Mouse (Mus musculus) embryonic facial prominence, embryonic 11.5 days (tissue): Measurements from ENCODE around the gene Aldh1b1. TPM values are rescaled to one million over a fixed set of nuclear protein-coding genes. Genes with fewer than 3 reads are reported as not detected.

Experiments
- ATAC-seq: fragments of 200-750 bp; cut with Nextera tagmentation; replicated peaks from 2 replicates; pipeline ENCODE4 v1.8.0; 2017; ENCODE audit warnings: low read depth; ENCODE audit not compliant: insufficient number of reproducible peaks, low FRiP score, low TSS enrichment
- DNase-seq: peaks from one replicate; pipeline ENCODE4 v3.0.0-alpha.2; 2015; ENCODE audit warnings: low spot score
- H3K27ac ChIP-seq: fragments of 300-500 bp; sonication (generic); replicated peaks from 2 replicates; pipeline ENCODE4 v1.5.1; 2014; ENCODE audit warnings: mild to moderate bottlenecking, low read depth, low read length, control low read depth
- H3K27me3 ChIP-seq: fragments of 300-500 bp; sonication (generic); 2 replicates; pipeline ENCODE4 v1.6.1; 2014; ENCODE audit warnings: mild to moderate bottlenecking, low read length, moderate library complexity, mixed read lengths; ENCODE audit not compliant: control insufficient read depth, insufficient read depth
- H3K36me3 ChIP-seq: fragments of 300-500 bp; sonication (generic); replicated peaks from 2 replicates; pipeline ENCODE4 v1.6.1; 2014; ENCODE audit warnings: low read depth, mild to moderate bottlenecking, low read length, moderate library complexity, mixed read lengths; ENCODE audit not compliant: control insufficient read depth, insufficient read depth
- H3K4me1 ChIP-seq: fragments of 300-500 bp; sonication (generic); 2 replicates; pipeline ENCODE4 v1.6.1; 2014; ENCODE audit warnings: low read length, mixed read lengths; ENCODE audit not compliant: control insufficient read depth, insufficient read depth
- H3K4me2 ChIP-seq: fragments of 300-500 bp; sonication (generic); 2 replicates; pipeline ENCODE4 v1.6.1; 2014; ENCODE audit warnings: low read depth, mild to moderate bottlenecking, control low read depth, low read length, moderate library complexity
- H3K4me3 ChIP-seq: fragments of 300-500 bp; sonication (generic); 2 replicates; pipeline ENCODE4 v1.5.1; 2014; ENCODE audit warnings: low read depth, low read length, control low read depth
- H3K9ac ChIP-seq: fragments of 300-500 bp; sonication (generic); replicated peaks from 2 replicates; pipeline ENCODE4 v1.6.1; 2014; ENCODE audit warnings: mild to moderate bottlenecking, control low read depth, low read length
- H3K9me3 ChIP-seq: fragments of 300-500 bp; sonication (generic); replicated peaks from 2 replicates; pipeline ENCODE4 v1.6.1; 2016; ENCODE audit warnings: mild to moderate bottlenecking, low read length, inconsistent platforms, mixed read lengths; ENCODE audit not compliant: control insufficient read depth
- WGBS: fragments of 180-500 bp; shearing (Covaris S2); extraction: QIAGEN DNeasy Blood & Tissue Kit; methylation state at CpG from one replicate; pipeline ENCODE4 v1.1.7; 2014; 5-methylcytosine and 5-hydroxymethylcytosine counted together
- polyA plus RNA-seq: library from polyadenylated mRNA; unstranded; fragments of >200 nt; fragmentation: Nextera tagmentation; extraction: Ambion mirVana; gene quantifications from 2 replicates; pipeline ENCODE4 v1.2.1, GENCODE M21; 2014

The Aldh1b1 gene
- polyA plus RNA-seq, 1 experiment from 2014 or later, result 2.0 TPM

- H3K4me1 ChIP-seq, result peaks cover 13% of the 10 kb centered on the region
- no peak overlapping the region for H3K4me3 ChIP-seq
- no peak overlapping the region for H3K27ac ChIP-seq
- ATAC-seq, result no peak
- H3K4me2 ChIP-seq, result no peak overlapping the region
- no peaks in the 10 kb centered on the region for H3K36me3 ChIP-seq
- H3K27me3 ChIP-seq, result peaks cover 14% of the 10 kb centered on the region
- WGBS, result 66% methylated on average over 11 of the region's 11 CpGs
- H3K9ac ChIP-seq, result no peak overlapping the region
- DNase-seq, result no peak
- H3K9me3 ChIP-seq, result no peaks in the 10 kb centered on the region
Observed at GRCm38 (mm10) chr4:45767891-45768558, 30.8 kb upstream of the Aldh1b1 start.

- Histone ChIP-seq H3K27ac (no peak overlapping the region), H3K9me3 (no peaks in the 10 kb centered on the region), H3K9ac (no peak overlapping the region), H3K4me3 (no peak overlapping the region), H3K4me2 (no peak overlapping the region), H3K36me3 (no peaks in the 10 kb centered on the region), H3K27me3 (peaks cover 14% of the 10 kb centered on the region), H3K4me1 (peaks cover 11% of the 10 kb centered on the region)
- DNase-seq, result no peak
- ATAC-seq, result no peak
- WGBS, result 40% methylated on average over 10 of the region's 10 CpGs
Observed at GRCm38 (mm10) chr4:45769141-45769540, 29.7 kb upstream of the Aldh1b1 start.

- H3K4me1 ChIP-seq, result peaks cover 6% of the 10 kb centered on the region
- H3K36me3 ChIP-seq, result no peaks in the 10 kb centered on the region
- H3K4me2 ChIP-seq, result no peak overlapping the region
- no peaks in the 10 kb centered on the region for H3K9me3 ChIP-seq
- DNase-seq (no peak), ATAC-seq (no peak)
- H3K9ac ChIP-seq, result no peak overlapping the region
- no peak overlapping the region for H3K27ac ChIP-seq
- WGBS, result 6% methylated on average over 10 of the region's 10 CpGs
- no peak overlapping the region for H3K4me3 ChIP-seq
- H3K27me3 ChIP-seq, result peaks cover 11% of the 10 kb centered on the region
Observed at GRCm38 (mm10) chr4:45769791-45770637, 28.8 kb upstream of the Aldh1b1 start.

GRCm38 (mm10) chr4:45770638-45771033, 28.2 kb upstream of the Aldh1b1 start:
- DNase-seq, result no peak
- Histone ChIP-seq H3K36me3 (no peaks in the 10 kb centered on the region), H3K27ac (no peak overlapping the region), H3K4me1 (peaks cover 4% of the 10 kb centered on the region), H3K4me3 (no peak overlapping the region), H3K9me3 (no peaks in the 10 kb centered on the region), H3K4me2 (no peak overlapping the region), H3K9ac (no peak overlapping the region), H3K27me3 (peaks cover 7% of the 10 kb centered on the region)
- ATAC-seq, result no peak
- WGBS, result 3% methylated on average over 4 of the region's 4 CpGs

GRCm38 (mm10) chr4:45771173-45771572, 27.6 kb upstream of the Aldh1b1 start:
- whole genome bisulfite sequencing, result 13% methylated on average over 8 of the region's 8 CpGs
- Histone ChIP-seq H3K4me2 (no peak overlapping the region), H3K9ac (no peak overlapping the region), H3K4me1 (peaks cover 2% of the 10 kb centered on the region), H3K27me3 (peaks cover 7% of the 10 kb centered on the region), H3K36me3 (no peaks in the 10 kb centered on the region), H3K27ac (no peak overlapping the region), H3K9me3 (no peaks in the 10 kb centered on the region), H3K4me3 (no peak overlapping the region)
- no peak for DNase-seq
- ATAC-seq, result no peak

GRCm38 (mm10) chr4:45771619-45772018, 27.2 kb upstream of the Aldh1b1 start:
- no peaks in the 10 kb centered on the region; the same call in none of the 2 replicates for H3K4me1 ChIP-seq
- ATAC-seq, result 0 out of 2 replicates have a peak, but pooled peaks have one; percentile 50
- no peaks in the 10 kb centered on the region for H3K36me3 ChIP-seq
- WGBS, result 5% methylated on average over 5 of the region's 5 CpGs
- no peak overlapping the region for H3K9ac ChIP-seq
- peaks cover 7% of the 10 kb centered on the region for H3K27me3 ChIP-seq
- H3K9me3 ChIP-seq, result no peaks in the 10 kb centered on the region
- no peak overlapping the region for H3K4me3 ChIP-seq
- no peak overlapping the region for H3K27ac ChIP-seq
- peak; percentile 89 for DNase-seq
- H3K4me2 ChIP-seq, result no peak overlapping the region

DNA sequence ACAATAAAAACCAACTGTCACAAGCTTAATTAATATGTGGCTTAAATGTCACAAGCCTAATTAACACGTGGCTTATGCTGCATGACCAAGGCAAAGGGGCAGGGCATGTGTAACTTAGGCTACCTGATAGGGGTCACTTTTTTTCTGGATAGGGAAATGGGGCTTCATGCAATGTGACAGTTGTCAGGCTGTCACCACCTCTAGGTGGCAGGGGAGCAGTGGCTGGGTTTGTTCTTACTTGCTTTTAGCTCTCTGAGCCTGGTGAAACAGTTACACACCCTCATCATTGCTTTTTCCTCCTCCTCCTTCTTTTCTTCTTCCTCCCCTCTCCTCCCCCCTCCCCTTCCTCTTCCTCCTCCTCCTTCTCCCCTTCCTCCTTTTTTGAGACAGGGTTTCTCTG, 15.2 kb upstream of the Aldh1b1 start:
- H3K9ac ChIP-seq, result no peak overlapping the region

DNA sequence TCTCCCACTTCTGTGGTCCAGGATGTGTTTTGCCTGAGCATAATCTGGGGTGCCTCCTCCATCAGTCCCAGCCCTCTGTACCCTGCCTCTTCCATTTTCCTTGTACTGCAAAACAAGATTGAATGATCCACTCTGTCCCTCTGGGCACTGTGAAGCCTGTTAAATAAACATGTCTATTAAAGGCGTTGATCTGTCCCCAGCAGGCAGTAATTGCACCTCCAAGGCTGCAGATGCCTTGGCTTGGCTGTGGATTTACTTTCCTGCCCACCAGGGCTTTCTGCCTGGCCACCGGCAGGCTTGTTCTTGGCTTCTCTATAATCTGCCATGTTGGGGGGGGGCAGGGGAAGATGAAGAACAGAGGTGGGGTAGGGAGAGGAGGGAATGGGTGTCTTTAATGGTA, 12.9 kb upstream of the Aldh1b1 start:
- 25% methylated on average over 2 of the region's 2 CpGs for WGBS
- no peak overlapping the region for H3K9ac ChIP-seq
- no peaks in the 10 kb centered on the region for H3K9me3 ChIP-seq
- ATAC-seq (no peak), DNase-seq (no peak)
- H3K36me3 ChIP-seq, result no peaks in the 10 kb centered on the region
- no peak overlapping the region for H3K4me3 ChIP-seq
- H3K27ac ChIP-seq, result no peak overlapping the region
- no peak overlapping the region for H3K4me2 ChIP-seq
- no peaks in the 10 kb centered on the region for H3K27me3 ChIP-seq
- H3K4me1 ChIP-seq, result no peaks in the 10 kb centered on the region

More for the DNA sequence above, 15.2 kb upstream of the Aldh1b1 start:
- Histone ChIP-seq H3K4me2 (no peak overlapping the region), H3K36me3 (no peaks in the 10 kb centered on the region), H3K27me3 (no peaks in the 10 kb centered on the region), H3K4me3 (no peak overlapping the region), H3K9me3 (no peaks in the 10 kb centered on the region), H3K27ac (no peak overlapping the region), H3K4me1 (no peaks in the 10 kb centered on the region)
- DNase-seq (no peak), ATAC-seq (no peak)
- WGBS, result 67% methylated on average over 1 of the region's 1 CpGs
